Mouse (Mus musculus) bone marrow, adult 2 months (tissue): ENCODE data around the gene Vldlr.

Experiments used
- CTCF ChIP-seq: fragments of 200-500 bp; IDR thresholded peaks from 2 replicates; pipeline ENCODE4 v1.5.1; 2011; ENCODE audit warnings: low read length, control low read depth; ENCODE audit not compliant: control insufficient read depth, insufficient read depth
- POLR2A ChIP-seq: fragments of 200-500 bp; IDR thresholded peaks from 2 replicates; pipeline ENCODE4 v1.6.1; 2011; ENCODE audit warnings: low read depth, mild to moderate bottlenecking, control low read depth, low read length, borderline replicate concordance; ENCODE audit not compliant: control insufficient read depth

- TF ChIP-seq POLR2A (no peak), CTCF (no peak)
These were observed 10.8 kb downstream of the Vldlr start for GRCm38 (mm10) chr19:27227131-27227530.
